Mouse (Mus musculus) small intestine, adult 2 months (tissue): Measurements from ENCODE around the gene Sik1.

Experiments used
- CTCF ChIP-seq: fragments of 200-500 bp; IDR thresholded peaks from 2 replicates; pipeline ENCODE4 v1.5.1; 2012; ENCODE audit warnings: low read depth, mild to moderate bottlenecking, control low read depth, inconsistent platforms, low read length, moderate library complexity, mixed read lengths; ENCODE audit not compliant: insufficient replicate concordance, insufficient read length; ENCODE audit errors: extremely low read depth
- POLR2A ChIP-seq: fragments of 200-500 bp; IDR thresholded peaks from 2 replicates; pipeline ENCODE4 v1.6.1; 2012; ENCODE audit warnings: low read depth, mild to moderate bottlenecking, control low read depth, inconsistent platforms, low read length, moderate library complexity

DNA sequence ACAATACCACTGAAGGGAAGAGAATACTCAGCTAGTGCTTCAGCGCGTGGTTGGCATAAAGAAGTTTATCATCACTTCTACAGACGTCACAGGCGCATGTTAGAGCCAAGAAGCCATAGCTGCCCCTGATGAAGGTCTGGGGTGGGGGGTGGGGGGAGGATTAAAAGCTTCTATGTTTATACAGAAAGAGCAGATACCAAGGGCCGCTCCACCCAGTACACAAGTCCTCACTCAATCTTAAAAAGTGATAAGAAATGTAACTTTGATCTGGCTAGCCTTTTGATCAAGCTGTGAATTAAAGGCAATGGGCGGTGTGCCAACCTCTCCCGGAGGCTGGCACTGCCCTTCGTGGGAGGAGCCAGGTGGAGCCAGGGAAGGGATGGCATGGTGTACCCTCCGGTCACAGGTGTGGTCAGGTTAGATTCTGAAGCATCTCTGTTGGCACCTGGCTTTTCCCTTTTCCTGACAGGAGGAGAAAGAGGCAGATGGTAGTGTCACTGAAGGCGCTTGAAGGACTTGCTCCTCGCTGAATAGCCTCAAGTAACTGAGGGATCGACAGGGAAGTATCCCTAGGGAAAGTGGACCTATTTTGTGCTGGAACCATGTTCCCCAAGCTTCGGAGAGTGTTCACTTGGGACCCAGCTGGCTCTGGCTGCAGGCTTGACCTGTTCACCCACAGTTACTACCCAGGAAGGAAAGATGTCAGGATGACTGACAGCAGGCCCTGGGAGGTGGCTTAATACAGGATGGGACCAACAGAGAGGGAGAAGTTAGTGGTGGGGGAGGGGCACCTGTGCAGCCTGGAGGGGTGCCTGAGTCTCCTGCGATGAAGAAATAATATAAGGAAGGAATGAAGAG lies 16.6 kb upstream of the Sik1 start:
- no peak for TF ChIP-seq CTCF
- TF ChIP-seq POLR2A, result peak; percentile 62; the same call in 1 of the 2 replicates
